Mouse (Mus musculus): Measurements from ENCODE around the gene Smr2.

DNA sequence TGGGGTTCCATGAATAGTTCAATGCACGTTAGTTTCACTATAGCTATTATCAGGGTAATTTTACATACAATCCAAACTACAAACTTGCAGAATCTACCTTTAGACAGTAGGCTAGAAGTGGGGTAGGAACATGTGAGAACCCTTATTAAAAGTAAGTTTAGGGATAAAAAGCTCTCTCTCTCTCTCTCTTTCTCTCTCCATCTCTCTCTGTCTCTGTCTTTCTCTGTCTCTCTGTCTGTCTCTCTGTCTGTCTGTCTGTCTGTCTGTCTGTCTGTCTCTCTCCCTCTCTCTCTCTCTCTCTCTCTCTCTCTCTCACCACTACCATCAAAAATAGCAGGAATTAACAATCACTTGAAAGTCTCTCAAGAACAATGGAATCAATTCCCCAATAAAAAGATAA, 25.1 kb downstream of the Smr2 start, which contains the start of gene Gm11116:
- TF ChIP-seq CTCF (IDR thresholded peaks at IDR 0.05; ENCODE audit: insufficient read depth, low read depth, low read length) = no peak
- no peak for TF ChIP-seq POLR2A (IDR thresholded peaks at IDR 0.05; ENCODE audit: insufficient read depth, low read depth, low read length)
